Mouse (Mus musculus) embryonic facial prominence, embryonic 15.5 days (tissue): Measurements from ENCODE around the gene Mocs1. TPM values are rescaled to one million over a fixed set of nuclear protein-coding genes. Genes with fewer than 3 reads are reported as not detected.
A peak's percentile ranks its signal among the peaks of the same experiment; 100 is the strongest.

Experiments used
- ATAC-seq: fragments of 200-750 bp; cut with Nextera tagmentation; 2 replicates; pipeline ENCODE4 v1.8.0; 2017; ENCODE audit warnings: low read depth, moderate TSS enrichment; ENCODE audit not compliant: insufficient number of reproducible peaks, low FRiP score, low TSS enrichment
- H3K27ac ChIP-seq: fragments of 300-500 bp; sonication (generic); replicated peaks from 2 replicates; pipeline ENCODE4 v1.5.1; 2015; ENCODE audit warnings: mild to moderate bottlenecking, inconsistent platforms
- H3K27me3 ChIP-seq: fragments of 300-500 bp; sonication (generic); 2 replicates; pipeline ENCODE4 v1.6.1; 2015; ENCODE audit warnings: inconsistent platforms
- H3K36me3 ChIP-seq: fragments of 300-500 bp; sonication (generic); 2 replicates; pipeline ENCODE4 v1.6.1; 2015; ENCODE audit warnings: mild to moderate bottlenecking, inconsistent platforms
- H3K4me1 ChIP-seq: fragments of 300-500 bp; sonication (generic); 2 replicates; pipeline ENCODE4 v1.6.1; 2015; ENCODE audit warnings: inconsistent platforms
- H3K4me2 ChIP-seq: fragments of 300-500 bp; sonication (generic); replicated peaks from 2 replicates; pipeline ENCODE4 v1.6.1; 2015; ENCODE audit warnings: mild to moderate bottlenecking, inconsistent platforms
- H3K4me3 ChIP-seq: fragments of 300-500 bp; sonication (generic); replicated peaks from 2 replicates; pipeline ENCODE4 v1.5.1; 2015; ENCODE audit warnings: mild to moderate bottlenecking, inconsistent platforms
- H3K9ac ChIP-seq: fragments of 300-500 bp; sonication (generic); 2 replicates; pipeline ENCODE4 v1.6.1; 2015; ENCODE audit warnings: inconsistent platforms
- H3K9me3 ChIP-seq: fragments of 300-500 bp; sonication (generic); replicated peaks from 2 replicates; pipeline ENCODE4 v1.6.1; 2016; ENCODE audit warnings: inconsistent platforms
- WGBS: fragments of 180-500 bp; shearing (Covaris S2); methylation state at CpG from one replicate; pipeline ENCODE4 v1.1.7; 2015; 5-methylcytosine and 5-hydroxymethylcytosine counted together
- polyA plus RNA-seq: library from polyadenylated mRNA; unstranded; fragments of >200 nt; fragmentation: Nextera tagmentation; extraction: Ambion mirVana; gene quantifications from 2 replicates; pipeline ENCODE4 v1.2.1, GENCODE M21; 2015

The Mocs1 gene
- polyA plus RNA-seq, 1 experiment from 2014 or later = 11.3 TPM

- WGBS = 84% methylated on average over 6 of the region's 6 CpGs
- ATAC-seq = no peak
- peaks cover 32% of the 10 kb centered on the region for H3K36me3 ChIP-seq
- H3K9me3 ChIP-seq = no peaks in the 10 kb centered on the region
- H3K4me2 ChIP-seq = no peak overlapping the region
- H3K27ac ChIP-seq = 0 out of 2 replicates have a peak overlapping the region, but pooled peaks have one; percentile 7
- H3K27me3 ChIP-seq = no peaks in the 10 kb centered on the region
- no peaks in the 10 kb centered on the region for H3K4me1 ChIP-seq
- no peak overlapping the region for H3K9ac ChIP-seq
- no peak overlapping the region for H3K4me3 ChIP-seq
Observed at GRCm38 (mm10) chr17:49450922-49451321, 22.8 kb downstream of the Mocs1 start.

- Histone ChIP-seq H3K9ac (no peak overlapping the region), H3K27me3 (no peaks in the 10 kb centered on the region), H3K27ac (no peak overlapping the region), H3K4me2 (no peak overlapping the region), H3K36me3 (peaks cover 58% of the 10 kb centered on the region), H3K4me3 (no peak overlapping the region), H3K4me1 (no peaks in the 10 kb centered on the region), H3K9me3 (no peaks in the 10 kb centered on the region)
- ATAC-seq = no peak
- WGBS = 80% methylated on average over 4 of the region's 4 CpGs
Observed at GRCm38 (mm10) chr17:49456334-49456733, 28.2 kb downstream of the Mocs1 start.

GRCm38 (mm10) chr17:49457833-49458232 lies 29.7 kb downstream of the Mocs1 start:
- no peak overlapping the region for H3K27ac ChIP-seq
- H3K9ac ChIP-seq = no peak overlapping the region
- H3K4me3 ChIP-seq = no peak overlapping the region
- no peaks in the 10 kb centered on the region for H3K4me1 ChIP-seq
- H3K36me3 ChIP-seq = peaks cover 59% of the 10 kb centered on the region
- ATAC-seq = no peak
- WGBS = 90% methylated on average over 3 of the region's 3 CpGs
- no peak overlapping the region for H3K4me2 ChIP-seq
- H3K27me3 ChIP-seq = no peaks in the 10 kb centered on the region
- H3K9me3 ChIP-seq = no peaks in the 10 kb centered on the region

- no peaks in the 10 kb centered on the region for H3K9me3 ChIP-seq
Observed at GRCm38 (mm10) chr17:49458386-49458785, 30.2 kb downstream of the Mocs1 start.

GRCm38 (mm10) chr17:49464884-49465283 lies 36.7 kb downstream of the Mocs1 start:
- WGBS = 83% methylated on average over 3 of the region's 3 CpGs

More at GRCm38 (mm10) chr17:49458386-49458785, 30.2 kb downstream of the Mocs1 start:
- Histone ChIP-seq H3K4me3 (no peak overlapping the region), H3K27ac (no peak overlapping the region), H3K4me2 (no peak overlapping the region), H3K27me3 (no peaks in the 10 kb centered on the region), H3K4me1 (no peaks in the 10 kb centered on the region), H3K9ac (no peak overlapping the region), H3K36me3 (peaks cover 61% of the 10 kb centered on the region)
- no peak for ATAC-seq
- 91% methylated on average over 18 of the region's 18 CpGs for WGBS

GRCm38 (mm10) chr17:49468223-49468622 lies 40.1 kb downstream of the Mocs1 start:
- Histone ChIP-seq H3K36me3 (peaks cover 43% of the 10 kb centered on the region), H3K9ac (no peak overlapping the region), H3K4me1 (no peaks in the 10 kb centered on the region; the same call in 1 of the 2 replicates), H3K27me3 (no peaks in the 10 kb centered on the region), H3K4me3 (no peak overlapping the region), H3K9me3 (no peaks in the 10 kb centered on the region), H3K4me2 (no peak overlapping the region), H3K27ac (no peak overlapping the region)
- no peak for ATAC-seq
- WGBS = 29% methylated on average over 4 of the region's 4 CpGs

More at GRCm38 (mm10) chr17:49464884-49465283, 36.7 kb downstream of the Mocs1 start:
- H3K27ac ChIP-seq = no peak overlapping the region
- no peak overlapping the region for H3K4me2 ChIP-seq
- H3K27me3 ChIP-seq = no peaks in the 10 kb centered on the region
- no peak for ATAC-seq
- no peak overlapping the region for H3K9ac ChIP-seq
- H3K36me3 ChIP-seq = peaks cover 42% of the 10 kb centered on the region
- H3K4me3 ChIP-seq = no peak overlapping the region
- no peaks in the 10 kb centered on the region for H3K4me1 ChIP-seq
- no peaks in the 10 kb centered on the region for H3K9me3 ChIP-seq

GRCm38 (mm10) chr17:49472626-49473025 lies 44.5 kb downstream of the Mocs1 start:
- peaks cover 34% of the 10 kb centered on the region for H3K36me3 ChIP-seq
- 53% methylated on average over 8 of the region's 8 CpGs for WGBS
- H3K27ac ChIP-seq = no peak overlapping the region
- no peaks in the 10 kb centered on the region for H3K9me3 ChIP-seq
- H3K4me3 ChIP-seq = no peak overlapping the region
- no peak overlapping the region for H3K4me2 ChIP-seq
- no peaks in the 10 kb centered on the region for H3K27me3 ChIP-seq
- H3K4me1 ChIP-seq = peaks cover 7% of the 10 kb centered on the region; the same call in 1 of the 2 replicates
- no peak overlapping the region for H3K9ac ChIP-seq
- ATAC-seq = peak; percentile 47; the same call in 1 of the 2 replicates

GRCm38 (mm10) chr17:49474051-49474450 lies 45.9 kb downstream of the Mocs1 start:
- Histone ChIP-seq H3K27me3 (no peaks in the 10 kb centered on the region), H3K4me1 (peaks cover 7% of the 10 kb centered on the region; the same call in 1 of the 2 replicates), H3K36me3 (peaks cover 40% of the 10 kb centered on the region)

GRCm38 (mm10) chr17:49475174-49475573 lies 47.0 kb downstream of the Mocs1 start:
- H3K27ac ChIP-seq = no peak overlapping the region
- H3K4me3 ChIP-seq = no peak overlapping the region
- H3K27me3 ChIP-seq = no peaks in the 10 kb centered on the region
- ATAC-seq = no peak
- peaks cover 43% of the 10 kb centered on the region for H3K36me3 ChIP-seq
- H3K4me1 ChIP-seq = peaks cover 7% of the 10 kb centered on the region; the same call in 1 of the 2 replicates
- 75% methylated on average over 1 of the region's 1 CpGs for WGBS
- no peaks in the 10 kb centered on the region for H3K9me3 ChIP-seq
- no peak overlapping the region for H3K9ac ChIP-seq
- no peak overlapping the region for H3K4me2 ChIP-seq

More at GRCm38 (mm10) chr17:49474051-49474450, 45.9 kb downstream of the Mocs1 start:
- Histone ChIP-seq H3K4me2 (no peak overlapping the region), H3K4me3 (no peak overlapping the region), H3K9ac (no peak overlapping the region), H3K9me3 (no peaks in the 10 kb centered on the region), H3K27ac (no peak overlapping the region)
- no peak for ATAC-seq
- 77% methylated on average over 4 of the region's 4 CpGs for WGBS

- ATAC-seq = no peak
- Histone ChIP-seq H3K36me3 (peaks cover 44% of the 10 kb centered on the region), H3K27ac (no peak overlapping the region), H3K4me3 (no peak overlapping the region), H3K9me3 (no peaks in the 10 kb centered on the region), H3K9ac (no peak overlapping the region), H3K27me3 (no peaks in the 10 kb centered on the region), H3K4me2 (no peak overlapping the region), H3K4me1 (peaks cover 7% of the 10 kb centered on the region; the same call in 1 of the 2 replicates)
- WGBS = 68% methylated on average over 4 of the region's 4 CpGs
Observed at GRCm38 (mm10) chr17:49477370-49477769, 49.2 kb downstream of the Mocs1 start.

GRCm38 (mm10) chr17:49481876-49482275 lies 53.7 kb downstream of the Mocs1 start:
- H3K4me2 ChIP-seq = no peak overlapping the region
- no peaks in the 10 kb centered on the region for H3K27me3 ChIP-seq
- H3K4me1 ChIP-seq = no peaks in the 10 kb centered on the region
- H3K4me3 ChIP-seq = no peak overlapping the region
- H3K27ac ChIP-seq = no peak overlapping the region
- no peak for ATAC-seq
- no peaks in the 10 kb centered on the region for H3K9me3 ChIP-seq
- H3K9ac ChIP-seq = no peak overlapping the region
- 89% methylated on average over 3 of the region's 3 CpGs for WGBS
- H3K36me3 ChIP-seq = peaks cover 51% of the 10 kb centered on the region

GRCm38 (mm10) chr17:49484435-49484834 lies 56.3 kb downstream of the Mocs1 start:
- Histone ChIP-seq H3K36me3 (peaks cover 61% of the 10 kb centered on the region), H3K4me3 (no peak overlapping the region), H3K9me3 (no peaks in the 10 kb centered on the region), H3K4me2 (no peak overlapping the region), H3K4me1 (no peaks in the 10 kb centered on the region), H3K27ac (no peak overlapping the region), H3K27me3 (no peaks in the 10 kb centered on the region), H3K9ac (no peak overlapping the region)
- no peak for ATAC-seq
- WGBS = 54% methylated on average over 3 of the region's 3 CpGs
